Mouse (Mus musculus): ENCODE measurements around the gene Tradd.

The Tradd gene

Small RNAs within 50 kb of the gene (microRNA-seq; reads per million reads assigned to microRNA genes)
- gene Gm27320 (0 reads per million in 2 experiments), gene Mir328 (2,229 to 2,618 reads per million in 2 experiments)
